Mouse (Mus musculus): ENCODE results near the gene Otol1. TPM values are rescaled to one million over a fixed set of nuclear protein-coding genes. Genes with fewer than 3 reads are reported as not detected.

The Otol1 gene
- not detected for total RNA-seq (2021)
- long read RNA-seq, experiment 1: 0 reads
- long read RNA-seq, experiment 2: 0 reads

DNA sequence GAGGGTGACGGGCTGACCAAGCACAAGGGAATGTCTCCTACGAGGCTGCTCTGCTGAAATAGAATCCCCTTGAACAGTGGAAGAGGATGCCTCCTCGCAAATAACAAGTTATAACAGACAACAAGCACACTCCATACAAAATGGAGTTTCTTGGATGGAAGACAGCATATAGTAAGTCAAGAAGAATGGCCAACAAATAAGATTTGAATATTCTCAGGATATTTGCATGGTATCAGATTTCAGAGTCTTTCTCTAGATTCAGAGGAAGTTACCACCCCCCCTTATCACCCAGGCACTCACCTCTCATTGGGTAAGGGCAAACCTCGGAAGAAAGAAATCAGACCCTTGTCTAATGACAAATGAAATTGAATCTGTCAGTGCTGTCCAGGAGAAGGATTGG, at the start of gene Otol1:
Otol1 (plus strand) TSS at position 301 of the 400 bp plus-strand sequence.
- DNase-seq (ENCODE audit: low spot score in 2 of 2): no peak

DNA sequence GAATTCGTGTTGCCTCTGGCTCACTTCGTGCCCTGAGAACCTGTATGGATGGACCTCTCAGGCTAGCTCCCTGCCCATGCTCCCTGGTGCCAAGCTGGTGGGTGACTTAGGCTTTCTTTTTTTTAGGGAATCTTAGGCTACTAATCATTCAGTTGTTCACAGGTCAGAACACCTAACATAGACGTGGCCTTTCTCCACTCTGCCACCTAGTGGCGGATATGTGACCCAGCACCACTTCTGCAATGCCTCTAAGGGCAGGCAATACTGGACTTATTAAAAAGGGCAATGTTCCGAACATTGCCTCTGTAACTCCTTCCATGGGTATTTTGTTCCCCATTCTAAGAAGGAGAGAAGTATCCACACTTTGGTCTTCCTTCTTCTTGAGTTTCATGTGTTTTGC, 45.2 kb upstream of the Otol1 start:
- no peak for DNase-seq (ENCODE audit: low spot score in 2 of 2)

GRCm38 (mm10) chr3:69971482-69972097, 35.8 kb upstream of the Otol1 start:
- DNase-seq (ENCODE audit: low spot score in 2 of 2): no peak

DNA sequence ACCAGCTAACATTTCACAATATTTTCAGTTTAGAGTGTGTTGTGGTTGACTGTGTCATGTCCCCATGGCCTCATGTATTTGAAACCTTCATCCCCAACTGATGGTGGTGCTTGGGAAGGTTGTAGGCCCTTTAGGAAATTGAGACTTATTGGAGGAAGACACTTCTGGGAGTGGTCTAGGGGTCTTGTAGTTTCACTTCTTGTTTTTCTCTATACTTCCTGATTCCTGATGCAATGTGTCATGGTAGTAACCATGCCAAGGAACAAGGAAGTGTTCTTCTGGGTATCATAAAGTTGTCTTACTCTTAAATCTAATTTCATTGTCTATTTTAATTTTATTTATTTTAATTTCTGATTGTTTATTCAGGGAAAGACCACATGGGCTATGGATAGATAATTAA, 29.3 kb upstream of the Otol1 start:
- no peak for DNase-seq (ENCODE audit: low spot score in 2 of 2)

GRCm38 (mm10) chr3:69993806-69994205, 13.6 kb upstream of the Otol1 start:
- no peak for DNase-seq (ENCODE audit: low spot score in 2 of 2)

- DNase-seq (ENCODE audit: low spot score in 2 of 2): no peak
Observed at GRCm38 (mm10) chr3:70001540-70001939, 5.9 kb upstream of the Otol1 start.

DNA sequence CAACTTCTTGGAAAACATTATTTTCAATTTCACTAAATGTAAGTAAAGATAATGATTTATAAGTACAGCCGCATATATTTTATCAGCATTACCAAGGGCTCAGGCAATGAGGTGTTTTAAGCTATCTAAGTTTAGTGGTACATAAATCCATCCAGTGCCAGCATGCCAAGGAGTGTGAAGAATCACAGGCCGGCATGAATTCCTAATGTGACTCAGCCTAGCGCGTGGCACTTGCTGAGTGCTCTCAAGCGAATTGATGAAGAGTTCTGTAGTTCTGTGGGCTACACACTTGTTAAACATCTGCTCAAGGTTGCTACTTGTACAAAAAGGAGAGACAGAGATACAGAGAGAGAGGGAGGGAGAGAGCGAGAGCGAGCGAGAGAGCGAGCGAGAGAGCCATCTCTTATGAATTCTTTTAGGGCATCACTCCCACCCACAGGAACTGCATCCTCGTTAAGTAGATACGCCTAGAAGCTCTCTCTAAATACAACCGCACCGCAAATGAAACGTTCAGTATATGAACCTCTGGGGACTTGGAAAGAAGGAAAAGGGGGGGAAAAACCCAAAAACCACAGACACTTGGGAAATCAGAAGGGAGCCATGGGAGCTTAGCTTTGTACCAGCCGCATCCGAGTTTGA, 4.2 kb upstream of the Otol1 start:
- DNase-seq (ENCODE audit: low spot score in 2 of 2): no peak

DNA sequence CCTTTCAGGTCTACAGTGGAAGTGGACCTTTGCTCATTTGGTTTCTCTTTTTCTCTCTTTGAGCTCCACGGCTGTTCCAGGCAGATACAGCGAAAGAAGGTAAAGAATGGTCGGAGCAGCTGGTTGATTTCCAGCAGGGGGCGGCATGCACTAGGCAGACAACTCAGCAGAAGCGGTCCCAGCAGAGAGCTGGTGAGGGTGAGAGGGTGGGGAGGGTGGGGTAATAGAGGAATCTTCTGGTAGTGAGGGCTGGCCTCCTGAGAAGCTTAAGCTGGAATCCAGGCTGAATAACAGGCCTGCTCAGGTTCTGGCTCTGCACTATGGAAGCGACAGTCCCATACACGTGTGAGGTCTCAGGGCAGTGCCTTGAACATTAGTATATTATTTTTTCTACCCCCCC, 3.5 kb upstream of the Otol1 start:
- no peak for DNase-seq (ENCODE audit: low spot score in 2 of 2)

- DNase-seq (ENCODE audit: low spot score in 2 of 2): no peak
Observed at GRCm38 (mm10) chr3:70004379-70004778, 3.0 kb upstream of the Otol1 start.

DNA sequence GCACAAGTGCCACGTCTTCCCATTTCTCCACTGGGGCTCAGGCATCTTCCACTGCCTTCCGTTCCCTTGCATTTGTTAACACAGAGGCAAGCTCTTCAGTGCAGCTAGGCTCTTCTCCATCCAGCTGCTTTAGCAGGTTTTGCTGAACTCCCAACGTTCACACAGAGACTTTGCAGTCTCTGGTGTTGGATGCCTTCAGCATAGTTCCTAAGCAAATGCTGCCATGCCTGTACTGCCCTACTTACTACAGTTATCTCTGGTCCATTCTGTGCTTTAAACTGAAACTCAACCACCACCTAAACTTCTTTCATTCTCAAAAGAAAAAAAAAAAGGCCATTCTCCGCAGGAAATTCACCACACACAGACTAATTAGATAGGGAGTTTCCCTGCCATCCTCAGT, 5.2 kb downstream of the Otol1 start:
- DNase-seq (ENCODE audit: low spot score in 2 of 2): no peak

- no peak for DNase-seq (ENCODE audit: low spot score in 2 of 2)
Observed at GRCm38 (mm10) chr3:70026605-70027004, 19.2 kb downstream of the Otol1 start.

DNA sequence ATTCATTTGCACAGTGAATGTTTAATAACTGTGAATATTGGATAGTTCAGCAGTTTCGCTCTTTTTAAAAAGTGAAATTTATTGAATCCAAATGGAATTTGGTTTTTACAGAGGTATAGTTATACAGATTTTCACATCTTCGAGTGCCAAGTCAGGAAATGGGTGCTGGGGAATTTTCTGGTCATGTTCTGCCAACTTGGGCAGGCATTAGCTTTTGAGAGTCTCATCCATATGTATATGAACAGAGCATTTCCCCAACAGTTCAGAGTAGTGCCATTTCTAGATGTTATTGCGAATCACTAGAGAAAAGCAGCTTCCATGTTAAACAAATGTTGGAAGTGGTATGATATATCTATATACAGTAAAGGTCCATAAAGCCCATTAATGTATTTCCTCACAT, 21.8 kb downstream of the Otol1 start:
- no peak for DNase-seq (ENCODE audit: low spot score in 2 of 2)

DNA sequence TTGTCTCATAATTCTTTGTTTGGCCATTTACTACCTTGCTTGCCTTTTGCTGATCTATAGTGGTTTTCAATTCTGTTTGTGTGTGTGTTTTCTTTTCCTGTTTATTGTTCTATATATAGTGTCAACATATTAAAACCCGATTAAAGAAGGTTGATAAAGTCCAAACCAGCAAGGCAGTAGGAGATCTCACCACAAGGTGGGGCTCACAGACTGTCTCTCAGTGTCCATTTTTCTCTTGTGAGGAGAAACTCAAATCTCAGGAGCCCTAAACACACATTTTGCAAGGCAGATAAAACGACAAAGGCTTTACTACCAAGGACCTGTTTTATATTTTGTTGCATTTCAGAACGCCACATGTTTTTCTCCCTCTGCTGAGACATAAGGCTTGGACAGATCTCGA, 28.2 kb downstream of the Otol1 start:
- DNase-seq (ENCODE audit: low spot score in 2 of 2): peak in 1 of 2 experiments; percentile 22

Other genes starting within 250 kb of the Otol1 start
- not detected for gene Sptssb, start 147.7 kb upstream of the Otol1 start, total RNA-seq (2021)